Mouse (Mus musculus): ENCODE measurements at regions not wholly inside any gene's neighbourhood (a gene's known extent, or its start where the extent isn't known, plus 50 kb on each side); places are given as distances from the start of the nearest gene placed in this dataset.

DNA sequence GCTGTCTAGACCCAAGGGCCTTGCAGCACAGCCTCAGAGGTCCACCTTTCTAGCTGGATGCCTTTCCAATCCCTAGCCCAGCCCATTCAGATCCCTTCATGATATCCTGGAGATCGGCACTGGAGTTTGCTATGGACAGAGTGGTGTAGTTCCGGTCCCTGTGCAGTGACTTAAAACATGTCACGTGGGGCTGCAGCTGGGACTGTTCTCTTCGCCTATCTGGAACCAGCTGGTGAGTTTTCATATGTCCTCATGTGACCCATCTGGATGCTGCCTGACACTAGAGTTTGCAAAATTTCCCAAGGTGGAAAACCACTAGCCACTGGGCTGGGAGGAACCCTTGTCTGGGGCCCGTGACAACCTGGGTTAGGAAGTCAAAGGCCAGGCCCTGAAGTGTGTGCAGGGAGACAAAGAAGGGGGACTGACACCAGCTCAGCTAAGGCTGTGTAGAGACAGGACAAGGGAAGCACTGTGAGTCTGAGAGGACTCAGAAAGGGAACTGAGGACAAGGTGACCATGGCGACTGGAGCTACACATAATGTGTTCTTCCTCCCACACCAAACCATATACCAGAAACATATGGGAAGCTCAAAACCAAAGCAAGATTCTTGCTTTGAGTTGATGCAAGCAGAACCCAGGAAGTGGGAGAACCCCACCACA lies 75.9 kb upstream of the Dazl start:
- TF ChIP-seq CTCF (IDR thresholded peaks at IDR 0.05; ENCODE audit: insufficient read depth, low read length) (no peak), POLR2A (IDR thresholded peaks at IDR 0.05; ENCODE audit: borderline replicate concordance, extremely low read depth, low read depth, low read length) (no peak)

All from lung, adult 2 months (tissue).